Mouse (Mus musculus) cerebellum, adult 2 months (tissue): ENCODE measurements around the gene Atp8b4.

Experiments used
- CTCF ChIP-seq: fragments of 200-500 bp; IDR thresholded peaks from 2 replicates; pipeline ENCODE4 v1.5.1; 2011; ENCODE audit warnings: low read depth, mild to moderate bottlenecking, control low read depth, low read length, moderate library complexity, borderline replicate concordance; ENCODE audit not compliant: insufficient read depth
- POLR2A ChIP-seq: fragments of 200-500 bp; IDR thresholded peaks from 2 replicates; pipeline ENCODE4 v1.6.1; 2011; ENCODE audit warnings: low read length, control low read depth, borderline replicate concordance; ENCODE audit not compliant: insufficient read depth

DNA sequence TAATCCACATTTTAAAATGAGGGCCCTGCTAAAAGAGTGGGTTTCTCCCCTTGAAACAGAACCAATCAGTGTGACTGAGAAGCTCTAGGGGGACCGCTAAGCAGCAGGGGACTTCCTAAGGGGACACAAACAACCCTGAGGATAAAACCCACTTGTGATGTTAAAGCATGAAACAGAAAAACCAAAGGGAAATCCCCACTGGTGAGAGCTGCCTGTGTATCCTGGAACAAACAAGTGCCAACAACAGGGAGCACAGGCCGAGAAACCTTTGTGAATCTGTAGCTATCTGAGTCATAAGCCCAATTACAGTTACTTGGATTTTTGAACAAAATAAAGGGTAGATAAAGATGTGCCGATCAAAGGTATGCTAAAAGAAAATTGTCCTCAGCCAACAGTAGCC lies 168.7 kb downstream of the Atp8b4 start:
- TF ChIP-seq CTCF (no peak), POLR2A (no peak)
